Mouse (Mus musculus): ENCODE measurements around the gene March9. TPM values are rescaled to one million over a fixed set of nuclear protein-coding genes. Genes with fewer than 3 reads are reported as not detected.
"Not testable (repeated sequence)": the region's sequence is repeated elsewhere in the genome, so short reads cannot be mapped to it uniquely, and the experiment has no call there.

The March9 gene
- polyA plus RNA-seq, 1 experiment = 3.5 TPM

DNA sequence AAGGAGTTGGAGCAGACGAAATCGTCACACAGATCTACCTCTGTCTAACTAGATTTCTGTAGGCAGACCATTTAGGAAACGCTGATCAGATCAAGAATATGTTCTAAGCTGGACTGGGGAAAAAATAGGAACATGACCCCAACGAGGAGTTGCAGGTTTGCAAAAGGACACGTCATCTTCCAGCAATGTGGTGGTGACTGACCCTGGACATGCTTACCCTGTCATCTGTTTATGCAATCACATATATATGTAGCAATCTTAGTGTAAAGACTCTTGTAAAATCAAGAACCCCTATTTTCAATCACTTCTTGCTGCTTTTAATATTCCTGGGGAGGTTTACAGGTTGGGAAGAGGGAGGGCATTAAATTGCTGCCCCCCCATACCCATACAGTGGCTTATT lies 2.5 kb upstream of the March9 start:
- no peak for DNase-seq (ENCODE audit: low spot score)

DNA sequence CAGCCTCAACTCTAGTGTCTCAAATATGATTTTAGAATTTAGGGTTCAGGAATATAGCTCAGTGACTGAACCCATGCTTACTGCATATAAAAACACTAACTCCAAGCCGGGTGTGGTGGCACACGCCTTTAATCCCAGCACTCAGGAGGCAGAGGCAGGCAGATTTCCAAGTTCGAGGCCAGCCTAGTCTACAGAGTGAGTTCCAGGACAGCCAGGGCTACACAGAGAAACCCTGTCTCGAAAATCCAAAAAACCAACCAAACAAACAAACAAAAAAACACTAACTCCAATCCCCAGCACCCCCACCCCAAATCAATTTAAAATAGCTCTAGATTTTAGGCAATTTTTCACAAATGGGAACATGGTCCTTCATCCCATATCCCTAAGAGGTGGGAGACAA lies 2.1 kb upstream of the March9 start:
- DNase-seq (ENCODE audit: low spot score) = not testable (repeated sequence)

- no peak for DNase-seq (ENCODE audit: low spot score)
These were observed 1.5 kb upstream of the March9 start for GRCm38 (mm10) chr10:127061513-127061912.

DNA sequence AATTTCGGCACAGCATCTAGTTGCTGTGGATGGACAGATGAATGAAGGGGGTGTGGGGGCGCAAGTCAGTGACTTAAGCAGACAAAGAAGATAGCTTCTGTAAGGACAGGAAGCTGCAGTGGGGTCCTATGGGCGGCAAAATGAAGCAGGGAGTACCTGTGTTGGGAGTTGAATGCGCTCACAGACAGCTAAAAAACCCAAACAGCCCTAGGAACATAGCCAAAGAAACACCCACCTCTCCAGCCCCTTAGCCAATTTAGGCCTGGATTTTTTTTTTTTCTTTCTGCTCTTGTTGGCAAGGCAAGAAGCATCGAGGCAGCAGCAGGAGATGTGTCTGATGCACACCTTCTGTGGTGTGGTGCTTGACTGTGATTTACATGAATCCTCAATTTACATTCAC lies 1.1 kb upstream of the March9 start:
- no peak for DNase-seq (ENCODE audit: low spot score)

DNA sequence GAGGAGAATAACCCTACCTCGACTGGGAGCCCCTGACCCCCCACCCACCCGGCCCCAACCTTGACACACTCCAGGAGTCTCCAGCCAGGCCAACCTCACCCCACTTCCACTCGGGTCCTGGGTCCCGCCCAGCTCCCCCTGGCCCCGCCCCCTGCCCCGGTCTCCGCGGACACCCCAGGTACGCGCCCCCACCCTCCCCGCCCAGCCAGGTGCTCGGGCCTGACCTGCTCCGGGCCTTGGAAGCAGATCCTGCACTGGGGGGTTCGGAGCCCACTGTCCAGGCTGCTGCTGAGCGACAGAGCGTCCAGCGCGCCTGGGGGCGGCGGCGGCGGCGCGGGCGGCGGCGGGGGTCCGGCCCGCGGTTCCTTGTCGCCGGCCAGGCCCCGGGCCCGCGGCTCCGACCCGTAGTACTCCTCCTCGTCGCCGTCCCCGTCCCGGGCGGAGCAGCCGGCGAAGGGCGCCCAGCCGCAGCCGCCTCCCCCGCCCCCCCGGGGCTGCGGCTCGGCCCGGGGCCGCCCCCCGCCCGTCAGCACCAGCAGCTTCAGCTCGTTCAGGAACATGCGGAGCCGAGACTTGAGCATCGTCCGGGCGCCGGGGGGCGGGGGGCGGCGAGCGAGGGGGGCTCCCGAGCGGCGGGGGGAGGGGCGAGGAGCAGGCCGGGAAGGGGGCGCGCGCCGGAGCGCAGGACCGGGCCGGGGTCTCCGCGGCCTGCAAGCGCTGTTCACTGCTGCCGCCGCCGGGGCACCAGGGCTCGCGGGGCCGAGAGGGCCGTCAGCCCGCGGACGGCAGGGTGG lies 613 bp downstream of the March9 start:
- peak; percentile 31 for DNase-seq (ENCODE audit: low spot score)

DNA sequence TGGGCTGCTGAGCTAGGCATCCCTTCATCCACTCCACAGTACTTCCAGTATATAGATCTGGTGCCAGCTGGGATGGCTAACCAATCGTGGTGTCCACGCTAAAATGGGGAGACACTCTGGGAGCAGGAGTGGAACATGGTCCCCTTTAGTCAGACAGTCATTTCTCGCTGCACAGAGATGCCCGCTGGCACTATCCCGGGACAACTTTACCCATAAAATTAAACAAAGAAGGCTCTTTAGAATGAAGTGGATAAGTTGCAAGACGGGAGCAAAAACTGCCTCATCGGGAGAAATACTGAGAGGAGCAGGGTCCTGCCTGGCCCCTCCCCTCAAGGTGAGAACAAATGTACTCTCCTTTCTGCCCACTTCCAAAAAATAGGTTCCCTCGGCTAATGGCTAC lies 1.3 kb downstream of the March9 start:
- DNase-seq (ENCODE audit: low spot score) = no peak

GRCm38 (mm10) chr10:127058161-127058560 lies 1.8 kb downstream of the March9 start:
- peak; percentile 58 for DNase-seq (ENCODE audit: low spot score)

DNA sequence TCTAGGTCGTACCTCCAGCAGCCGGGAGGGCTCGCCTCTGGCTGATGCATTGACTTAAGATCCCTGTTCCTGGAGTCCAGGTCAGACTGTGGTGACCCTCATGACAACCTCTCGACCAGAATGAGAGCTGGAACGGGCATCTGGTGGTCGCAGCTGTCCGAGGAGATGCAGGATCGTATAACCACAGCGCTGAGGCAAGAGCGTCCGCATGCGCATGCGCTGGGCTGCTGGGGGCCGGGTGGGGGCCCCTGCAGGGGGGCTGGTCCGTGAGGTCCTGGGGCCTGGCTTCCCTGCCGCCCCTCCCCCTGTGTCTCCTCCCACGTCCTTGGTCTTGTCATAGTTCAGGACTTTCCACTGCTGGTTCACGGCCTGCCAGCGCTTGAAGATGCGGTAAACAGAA lies 3.5 kb downstream of the March9 start:
- DNase-seq (ENCODE audit: low spot score) = no peak

DNA sequence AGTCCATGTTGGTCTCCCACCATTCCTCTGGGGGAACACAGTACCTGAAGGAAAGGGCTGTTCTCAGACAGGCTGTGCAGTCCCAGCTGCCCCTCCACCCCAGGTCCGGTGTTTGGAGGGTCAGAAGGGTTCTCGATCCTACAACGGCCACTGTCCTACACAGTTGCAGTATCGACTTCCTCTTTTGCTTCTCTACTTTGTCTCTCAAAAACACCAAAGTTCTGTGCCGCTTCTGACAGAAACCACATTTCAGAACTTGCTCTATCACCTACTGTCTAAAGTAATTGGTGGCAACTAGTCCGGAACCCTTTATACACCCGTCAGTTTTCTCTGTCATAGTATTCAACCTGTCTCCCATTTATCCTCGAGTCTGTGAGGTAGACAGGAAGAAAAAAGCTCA lies 4.6 kb downstream of the March9 start:
- DNase-seq (ENCODE audit: low spot score) = no peak

- DNase-seq (ENCODE audit: low spot score) = no peak
These were observed 5.3 kb downstream of the March9 start for GRCm38 (mm10) chr10:127054646-127055045.

DNA sequence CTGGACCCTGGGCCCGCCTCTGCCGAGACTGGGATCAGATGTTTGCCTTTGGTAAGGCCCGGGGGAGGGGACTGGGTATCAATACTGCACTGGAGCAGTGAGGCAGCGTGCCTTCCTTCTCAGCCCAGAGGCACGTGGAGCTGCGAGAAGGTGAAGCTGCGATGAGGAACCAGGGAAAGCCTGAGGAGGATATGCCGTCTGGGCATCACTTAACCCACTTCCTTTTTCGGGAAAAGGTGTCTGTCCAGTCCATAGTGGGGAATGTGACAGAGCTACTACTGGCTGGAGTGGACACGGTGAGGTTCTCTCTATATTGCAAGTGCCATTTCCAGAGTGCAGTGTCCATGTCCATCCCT lies 9.9 kb downstream of the March9 start:
- DNase-seq (ENCODE audit: low spot score) = no peak

DNA sequence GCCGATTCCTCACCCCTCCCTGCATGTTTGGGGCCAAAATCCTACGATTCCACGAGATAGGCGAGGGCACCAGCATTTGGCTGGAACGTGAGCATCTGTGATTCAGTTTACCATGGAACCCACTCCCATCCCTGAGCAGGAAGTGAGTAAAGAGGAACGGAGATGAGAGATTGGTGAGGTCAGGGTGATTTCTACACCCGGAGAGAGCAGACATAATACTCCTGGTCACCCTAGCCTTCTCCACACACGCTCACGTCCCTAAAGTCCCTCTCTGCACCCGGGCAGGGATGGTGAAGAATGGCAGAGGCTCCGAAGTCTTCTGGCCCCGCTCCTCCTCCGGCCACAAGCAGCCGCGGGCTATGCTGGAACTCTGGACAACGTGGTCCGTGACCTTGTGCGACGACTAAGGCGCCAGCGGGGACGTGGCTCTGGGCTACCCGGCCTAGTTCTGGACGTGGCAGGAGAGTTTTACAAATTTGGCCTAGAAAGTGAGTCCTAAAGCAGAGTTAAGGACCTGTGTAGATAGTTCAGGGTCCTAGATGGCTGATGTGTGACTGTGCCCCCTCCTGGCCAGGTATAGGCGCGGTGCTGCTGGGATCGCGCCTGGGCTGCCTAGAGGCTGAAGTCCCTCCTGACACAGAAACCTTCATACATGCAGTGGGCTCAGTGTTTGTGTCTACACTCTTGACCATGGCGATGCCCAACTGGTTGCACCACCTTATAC lies 10.4 kb downstream of the March9 start:
- no peak for DNase-seq (ENCODE audit: low spot score)

DNA sequence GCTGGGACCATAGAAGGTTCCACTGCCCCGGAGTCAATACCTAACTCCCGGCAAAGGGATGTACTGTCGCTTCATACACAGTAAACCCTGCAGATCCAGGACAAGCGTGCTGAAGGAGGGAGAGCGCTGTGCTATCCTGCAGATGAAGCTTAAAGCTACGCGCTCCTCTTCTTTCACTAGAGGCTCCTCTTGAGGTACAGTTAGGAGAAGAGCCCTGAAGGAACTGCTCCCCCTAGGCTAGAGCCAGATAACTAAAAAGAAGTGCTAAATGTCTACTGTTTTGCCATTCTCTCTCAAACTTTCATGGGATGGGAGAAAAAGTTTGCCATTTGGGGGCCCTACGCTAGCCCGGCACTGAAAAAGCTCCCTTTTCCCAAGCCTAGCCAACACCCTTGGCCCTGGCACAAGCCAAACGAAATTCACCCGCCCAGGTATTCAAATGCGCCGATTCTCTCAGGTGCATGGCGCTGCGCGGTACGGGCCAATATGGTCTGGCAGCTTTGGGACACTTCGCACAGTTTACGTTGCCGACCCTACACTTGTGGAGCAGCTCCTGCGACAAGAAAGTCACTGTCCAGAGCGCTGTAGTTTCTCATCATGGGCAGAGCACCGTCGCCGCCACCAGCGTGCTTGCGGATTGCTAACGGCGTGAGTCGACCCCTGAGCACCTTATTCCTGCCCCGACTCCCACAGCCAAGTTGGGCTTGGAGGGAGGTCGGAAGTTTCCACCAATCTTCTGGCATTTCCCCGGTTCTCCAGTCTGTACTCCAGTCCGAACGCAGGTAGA lies 11.2 kb downstream of the March9 start:
- DNase-seq (ENCODE audit: low spot score) = no peak

DNA sequence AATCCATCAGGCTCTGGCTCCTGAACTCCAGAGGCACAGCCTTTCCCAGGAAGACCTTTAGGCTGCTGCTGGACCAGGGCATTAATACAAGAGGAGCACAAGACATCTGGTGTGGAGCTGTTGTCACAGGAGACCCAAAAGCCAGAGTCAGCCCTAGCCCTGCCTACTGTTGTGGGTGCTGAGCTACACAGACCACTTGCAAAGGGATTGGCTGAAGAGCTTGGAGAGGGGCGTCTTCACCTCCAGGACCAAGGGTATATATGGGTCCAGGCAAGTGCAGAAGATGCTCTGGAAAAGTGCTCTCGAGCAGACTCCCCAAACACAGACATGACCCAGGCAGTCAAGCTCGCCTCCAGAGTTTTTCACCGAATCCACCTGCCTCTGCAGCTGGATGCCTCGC lies 12.0 kb downstream of the March9 start, which contains the start of gene Cyp27b1:
Gene Cyp27b1, plus strand, starts transcription at position 297 of the 400 bp plus-strand sequence.
- DNase-seq (ENCODE audit: low spot score) = no peak

- DNase-seq (ENCODE audit: low spot score) = no peak
These were observed 16.8 kb downstream of the March9 start for GRCm38 (mm10) chr10:127043187-127043586.

- no peak for DNase-seq (ENCODE audit: low spot score)
These were observed 17.4 kb downstream of the March9 start for GRCm38 (mm10) chr10:127042468-127043115.

DNA sequence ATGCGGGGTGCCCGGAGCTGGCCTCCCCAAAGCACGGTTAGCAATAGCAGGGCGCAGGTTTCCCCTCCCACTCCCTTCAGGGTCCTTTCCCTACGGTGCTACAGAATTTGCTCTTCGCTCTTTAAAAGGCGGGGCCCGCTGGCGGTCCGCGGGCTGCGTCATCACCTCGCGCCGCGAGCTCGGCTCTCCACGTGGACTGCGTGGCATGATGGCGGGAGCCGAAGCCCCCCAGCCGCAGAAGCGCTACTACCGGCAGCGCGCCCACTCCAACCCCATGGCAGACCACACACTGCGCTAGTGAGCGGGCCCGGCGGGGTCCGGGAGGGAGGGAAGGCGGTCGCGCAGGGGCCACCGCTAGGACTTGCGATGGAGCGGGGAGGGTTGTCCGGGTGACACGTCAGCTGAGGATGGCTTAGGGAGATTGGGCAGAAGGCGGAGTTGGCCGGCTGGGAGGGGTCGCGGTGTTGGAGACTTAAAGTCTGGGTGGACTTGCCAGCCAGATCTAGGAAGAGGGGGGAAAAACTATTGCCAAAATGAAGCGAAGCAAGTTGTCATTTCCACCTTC lies 18.1 kb downstream of the March9 start:
- peak; percentile 87 for DNase-seq (ENCODE audit: low spot score)

DNA sequence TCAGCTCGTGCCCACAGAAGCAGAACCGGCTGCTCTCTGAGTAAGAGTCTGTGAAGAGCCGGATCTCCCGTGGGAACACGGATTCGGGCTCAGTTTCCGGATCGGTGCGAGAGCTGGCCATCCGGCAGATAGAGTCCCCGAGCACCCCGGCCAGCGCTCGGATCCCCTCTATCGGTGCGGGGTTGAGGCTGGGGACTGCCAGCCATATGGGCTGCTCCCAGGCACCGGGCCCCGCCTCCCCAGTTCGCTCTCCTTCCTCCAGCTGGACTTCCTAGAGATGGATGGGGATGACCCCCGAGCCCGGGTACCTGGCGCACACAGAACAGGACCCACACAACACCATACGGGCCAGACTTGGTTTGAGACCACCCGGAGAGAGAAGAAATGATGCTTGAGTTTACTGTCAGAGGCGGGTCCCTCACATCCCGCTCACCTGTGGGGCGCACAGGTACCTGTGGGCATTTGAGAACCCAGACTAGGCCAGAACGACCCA lies 18.7 kb downstream of the March9 start, which contains the start of the genes Mettl1 and Eef1akmt3:
Gene Mettl1, plus strand, starts transcription at position 141 of the 493 bp plus-strand sequence.
Gene Eef1akmt3, minus strand, starts transcription at position 240 of the 493 bp plus-strand sequence.
- DNase-seq (ENCODE audit: low spot score) = peak; percentile 52

DNA sequence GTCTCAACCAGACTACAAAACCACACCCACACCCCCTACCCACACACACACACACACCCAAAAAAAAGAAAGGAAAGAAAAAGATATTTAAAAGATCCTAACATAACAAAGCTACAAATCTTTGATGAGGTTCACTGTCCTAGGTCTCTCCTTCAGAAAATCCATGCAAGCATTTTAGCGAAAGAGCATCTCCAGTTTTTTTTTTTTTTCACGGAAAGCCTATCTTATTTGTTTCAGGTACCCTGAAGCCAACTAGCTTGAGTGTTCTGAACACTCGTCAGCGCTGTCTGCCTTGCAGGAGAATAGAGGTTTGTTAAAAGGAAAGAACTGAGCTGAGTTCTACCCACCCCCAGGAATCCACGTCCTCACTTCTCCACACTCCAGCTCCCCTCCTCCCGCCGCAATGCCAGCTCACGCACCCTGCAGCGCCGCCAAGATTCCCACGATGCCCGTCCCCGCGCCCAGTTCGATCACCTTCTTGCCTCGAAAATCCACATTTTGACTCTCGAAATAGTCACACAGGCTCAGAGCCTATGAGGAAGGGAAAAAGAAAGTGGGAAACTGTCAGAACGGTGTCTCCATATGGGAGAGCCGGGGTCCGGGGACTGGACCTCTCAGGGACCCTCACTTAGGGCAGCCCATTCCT lies 19.3 kb downstream of the March9 start:
- DNase-seq (ENCODE audit: low spot score) = no peak

DNA sequence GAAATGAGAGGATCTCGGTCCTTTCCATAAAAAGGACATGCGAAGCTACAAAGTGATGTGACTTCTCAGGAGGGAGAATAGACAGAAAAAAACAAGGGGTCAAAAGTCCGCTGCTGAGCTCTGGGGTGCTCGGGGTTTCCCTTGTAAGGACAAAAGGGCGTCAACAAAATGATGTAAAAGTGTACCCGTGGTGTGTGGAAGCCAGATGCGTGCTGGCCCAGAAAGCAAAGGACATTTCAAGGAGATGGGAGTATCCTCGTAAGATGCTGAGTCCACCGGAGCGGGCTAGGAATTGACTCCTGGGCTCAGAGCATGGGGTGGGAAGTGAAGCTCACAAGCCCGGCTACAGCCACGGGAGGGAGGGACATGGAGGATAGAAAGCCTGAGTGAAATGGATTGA lies 22.3 kb downstream of the March9 start:
- DNase-seq (ENCODE audit: low spot score) = no peak

DNA sequence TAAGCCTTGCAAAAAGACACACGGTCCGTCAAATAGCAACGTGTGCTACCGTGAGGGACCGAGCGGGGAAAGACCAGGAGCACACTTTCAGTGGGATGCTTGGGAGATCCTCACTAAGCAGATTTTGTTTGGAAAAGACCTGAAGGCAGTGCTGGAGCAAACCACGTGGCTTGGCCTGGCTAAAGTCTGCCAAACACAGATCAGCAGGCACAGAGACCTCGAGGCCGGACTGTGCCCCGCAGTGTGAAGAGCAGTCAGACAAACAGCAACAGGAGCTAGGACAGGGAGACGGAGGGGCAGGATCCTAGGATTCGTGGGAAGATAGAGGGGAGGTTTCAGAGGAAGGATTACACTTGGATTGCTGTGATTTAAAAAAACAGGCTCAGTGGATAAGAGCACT lies 23.7 kb downstream of the March9 start:
- DNase-seq (ENCODE audit: low spot score) = no peak

All from urinary bladder, adult 2 months (tissue).